Mouse (Mus musculus) heart, adult 2 months (tissue): Measurements from ENCODE around the gene Xpo4.

Source experiments
- CTCF ChIP-seq: fragments of 200-600 bp; IDR thresholded peaks from 2 replicates; pipeline ENCODE4 v1.8.1; 2022; ENCODE audit warnings: antibody characterized with exemption, mild to moderate bottlenecking, moderate library complexity
- POLR2A ChIP-seq: fragments of 200-500 bp; IDR thresholded peaks from 2 replicates; pipeline ENCODE4 v1.6.1; 2011; ENCODE audit warnings: mild to moderate bottlenecking, low read depth, low read length, control low read depth; ENCODE audit not compliant: insufficient read depth

DNA sequence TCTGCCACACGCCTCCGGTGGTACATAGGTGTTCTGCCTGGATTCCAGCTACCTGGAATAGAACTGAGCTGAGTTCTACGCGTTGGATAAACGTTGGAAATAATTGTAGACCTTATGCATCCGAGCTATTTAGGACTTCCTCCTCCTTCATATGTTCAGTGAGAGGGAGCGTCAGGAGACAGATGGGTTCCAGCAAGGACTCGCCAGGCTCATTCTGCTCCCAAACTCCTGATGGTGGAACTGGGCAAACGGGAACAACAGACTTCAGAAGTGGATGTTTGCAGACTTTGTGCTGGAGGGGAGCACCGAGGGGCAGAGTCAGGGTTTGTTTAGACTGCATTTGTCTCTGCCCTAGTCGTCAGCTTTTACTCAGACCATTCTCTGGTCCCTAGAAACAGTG lies 124.5 kb downstream of the Xpo4 start:
- no peak for TF ChIP-seq POLR2A
- no peak for TF ChIP-seq CTCF
